Mouse (Mus musculus): ENCODE data around the gene Pgr. TPM values are rescaled to one million over a fixed set of nuclear protein-coding genes. Genes with fewer than 3 reads are reported as not detected.

The Pgr gene
- polyA plus RNA-seq, 1 experiment from 2014 or later, result 4.1 TPM

DNA sequence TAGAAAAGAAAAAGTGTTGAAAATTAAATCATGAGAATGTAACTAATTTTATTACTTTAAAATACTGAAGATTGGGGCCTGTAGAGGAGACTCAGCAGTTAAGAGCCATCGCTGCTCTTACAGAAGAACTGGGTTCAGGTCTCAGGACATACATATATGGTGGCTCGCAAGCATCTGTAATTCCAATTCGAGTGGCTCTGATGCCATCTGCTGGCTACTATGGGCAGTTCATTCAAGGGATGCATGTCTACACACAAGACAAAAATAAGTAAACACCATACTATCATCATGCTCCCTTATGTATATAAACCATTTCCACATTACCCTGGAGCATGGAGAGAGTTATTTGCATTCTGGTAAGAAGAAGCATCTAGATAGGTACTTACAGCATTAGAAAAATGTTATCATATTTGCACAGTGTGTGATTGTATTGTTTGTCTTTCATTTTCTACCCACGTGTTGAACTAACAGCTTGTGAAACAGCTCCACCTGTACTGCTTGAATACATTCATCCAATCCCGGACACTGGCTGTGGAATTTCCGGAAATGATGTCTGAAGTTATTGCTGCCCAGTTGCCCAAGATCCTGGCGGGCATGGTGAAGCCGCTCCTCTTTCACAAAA is 65.0 kb downstream of the Pgr start:
- H3K4me1 ChIP-seq, result no peaks in the 10 kb centered on the region
- no peak overlapping the region for H3K4me3 ChIP-seq (replicated peaks)
- no peaks in the 10 kb centered on the region for H3K27me3 ChIP-seq (replicated peaks)
- no peak overlapping the region for H3K4me2 ChIP-seq
- ATAC-seq (ENCODE audit: low FRiP score), result no peak
- 71% methylated on average over 8 of the region's 8 CpGs for WGBS
- no peaks in the 10 kb centered on the region for H3K36me3 ChIP-seq
- H3K9me3 ChIP-seq (replicated peaks), result no peaks in the 10 kb centered on the region
- H3K27ac ChIP-seq (replicated peaks), result no peak overlapping the region
- no peak overlapping the region for H3K9ac ChIP-seq (replicated peaks)

DNA sequence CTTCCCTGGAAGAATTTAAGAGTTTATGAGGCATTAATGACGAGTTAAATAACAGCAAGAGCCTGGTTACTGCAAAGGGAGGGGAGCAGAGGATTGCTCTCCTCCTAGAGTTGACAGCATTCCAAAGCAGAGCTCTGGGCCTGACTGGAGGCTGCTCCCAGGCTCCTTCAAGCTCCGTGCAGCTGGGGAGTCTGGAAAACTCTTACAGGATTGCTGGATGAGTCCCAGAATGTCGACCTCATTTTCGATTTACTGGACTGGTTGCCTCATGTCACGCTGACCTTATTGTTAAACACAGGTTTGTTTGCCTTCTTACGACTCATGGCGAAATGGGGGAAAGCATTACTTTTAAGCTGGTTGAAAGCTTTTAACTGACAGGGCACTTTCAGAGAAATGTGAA is 70.6 kb downstream of the Pgr start:
- Histone ChIP-seq H3K27ac (replicated peaks) (no peak overlapping the region), H3K27me3 (replicated peaks) (no peaks in the 10 kb centered on the region), H3K36me3 (no peaks in the 10 kb centered on the region), H3K9ac (replicated peaks) (no peak overlapping the region), H3K4me2 (no peak overlapping the region), H3K4me1 (no peaks in the 10 kb centered on the region), H3K9me3 (replicated peaks) (no peaks in the 10 kb centered on the region), H3K4me3 (replicated peaks) (no peak overlapping the region)
- ATAC-seq (ENCODE audit: low FRiP score), result no peak
- WGBS, result 50% methylated on average over 7 of the region's 7 CpGs

GRCm38 (mm10) chr9:8971491-8971890 is 71.9 kb downstream of the Pgr start, which contains the start of gene Gm16485:
Gene Gm16485, plus strand, starts transcription at chr9:8971791.
- H3K9ac ChIP-seq (replicated peaks), result no peak within 1 kb of the TSS
- WGBS, result 88% methylated on average over 2 of the region's 2 CpGs
- H3K36me3 ChIP-seq, result no peaks in the 10 kb centered on the region
- H3K27me3 ChIP-seq (replicated peaks), result no peaks in the 10 kb centered on the region
- ATAC-seq (ENCODE audit: low FRiP score), result no peak
- H3K4me2 ChIP-seq, result no peak within 1 kb of the TSS
- no peaks in the 10 kb centered on the region for H3K9me3 ChIP-seq (replicated peaks)
- no peak within 1 kb of the TSS for H3K27ac ChIP-seq (replicated peaks)
- H3K4me1 ChIP-seq, result no peaks in the 10 kb centered on the region
- no peak within 1 kb of the TSS for H3K4me3 ChIP-seq (replicated peaks)

DNA sequence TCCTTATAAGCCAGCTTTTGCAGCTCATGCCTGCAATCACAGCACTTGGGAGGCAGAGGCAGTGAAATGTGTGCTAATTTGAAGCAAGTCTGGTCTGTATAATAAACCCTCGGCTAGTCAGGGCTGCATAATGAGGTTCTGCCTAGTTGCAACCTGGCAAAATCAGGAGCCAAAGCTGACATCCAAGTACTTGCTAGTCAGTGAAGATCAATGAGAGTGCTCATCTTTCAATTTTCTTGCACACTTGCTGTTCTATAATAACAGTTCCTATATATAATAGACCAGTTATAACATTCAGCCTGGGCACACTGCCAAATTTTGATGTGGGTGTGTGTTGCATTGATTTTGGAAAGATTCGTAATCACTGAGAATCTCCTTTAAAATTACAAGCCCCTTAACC is 78.1 kb downstream of the Pgr start:
- no peaks in the 10 kb centered on the region for H3K36me3 ChIP-seq
- 55% methylated on average over 2 of the region's 2 CpGs for WGBS
- no peaks in the 10 kb centered on the region for H3K9me3 ChIP-seq (replicated peaks)
- no peaks in the 10 kb centered on the region for H3K27me3 ChIP-seq (replicated peaks)
- H3K27ac ChIP-seq (replicated peaks), result no peak overlapping the region
- no peak overlapping the region for H3K9ac ChIP-seq (replicated peaks)
- H3K4me1 ChIP-seq, result no peaks in the 10 kb centered on the region
- no peak overlapping the region for H3K4me2 ChIP-seq
- no peak overlapping the region for H3K4me3 ChIP-seq (replicated peaks)
- no peak for ATAC-seq (ENCODE audit: low FRiP score)

DNA sequence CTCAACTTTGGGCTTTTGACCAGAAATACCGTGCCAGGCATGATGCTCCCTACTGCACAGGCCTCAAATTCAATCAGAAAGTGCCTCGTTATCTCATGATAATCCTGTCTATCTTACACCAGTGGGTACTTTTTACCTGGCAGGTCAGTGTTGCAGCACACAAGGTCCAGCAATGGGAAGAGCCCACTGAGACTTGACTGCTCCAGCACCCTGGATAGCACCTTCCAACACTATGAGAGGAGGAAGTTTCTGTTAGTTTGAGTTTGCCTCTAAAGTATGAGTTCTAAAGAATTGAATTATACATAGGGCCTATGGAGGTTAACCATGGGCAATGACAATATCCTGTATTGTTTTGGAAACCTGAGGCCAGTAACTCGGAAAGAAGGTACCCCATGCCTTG is 82.7 kb downstream of the Pgr start:
- H3K4me2 ChIP-seq, result no peak overlapping the region
- H3K36me3 ChIP-seq, result no peaks in the 10 kb centered on the region
- WGBS, result 86% methylated on average over 3 of the region's 3 CpGs
- H3K9ac ChIP-seq (replicated peaks), result no peak overlapping the region
- H3K4me3 ChIP-seq (replicated peaks), result no peak overlapping the region
- no peaks in the 10 kb centered on the region for H3K27me3 ChIP-seq (replicated peaks)
- no peak for ATAC-seq (ENCODE audit: low FRiP score)
- no peaks in the 10 kb centered on the region for H3K4me1 ChIP-seq
- H3K9me3 ChIP-seq (replicated peaks), result no peaks in the 10 kb centered on the region
- no peak overlapping the region for H3K27ac ChIP-seq (replicated peaks)

DNA sequence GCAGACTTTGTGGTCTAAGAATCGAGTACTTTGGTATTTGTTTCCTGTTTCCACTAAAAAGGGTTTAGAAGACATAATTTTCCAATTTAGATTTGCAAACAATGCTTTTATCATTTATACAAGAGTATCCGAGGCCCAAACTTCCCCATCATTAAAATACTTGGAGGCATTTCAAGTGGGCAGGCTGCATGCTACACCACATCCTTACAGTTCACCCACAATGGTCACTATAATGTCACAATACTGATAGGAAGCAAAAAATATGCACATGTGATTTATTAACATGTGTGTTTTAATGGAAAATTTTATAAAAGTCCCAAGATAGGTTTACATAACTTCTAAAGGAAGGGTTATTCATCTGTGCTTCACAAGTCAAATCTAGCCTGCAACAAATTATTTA is 96.9 kb downstream of the Pgr start:
- no peak overlapping the region for H3K4me3 ChIP-seq (replicated peaks)
- no peaks in the 10 kb centered on the region for H3K36me3 ChIP-seq
- no peak overlapping the region for H3K27ac ChIP-seq (replicated peaks)
- ATAC-seq (ENCODE audit: low FRiP score), result no peak
- H3K27me3 ChIP-seq (replicated peaks), result no peaks in the 10 kb centered on the region
- no peak overlapping the region for H3K9ac ChIP-seq (replicated peaks)
- no peak overlapping the region for H3K4me2 ChIP-seq
- H3K9me3 ChIP-seq (replicated peaks), result no peaks in the 10 kb centered on the region
- 81% methylated on average over 2 of the region's 2 CpGs for WGBS
- H3K4me1 ChIP-seq, result no peaks in the 10 kb centered on the region

GRCm38 (mm10) chr9:9001170-9001569 is 101.5 kb downstream of the Pgr start:
- no peak overlapping the region for H3K4me2 ChIP-seq
- no peak for ATAC-seq (ENCODE audit: low FRiP score)

GRCm38 (mm10) chr9:9015108-9015507 is 115.5 kb downstream of the Pgr start:
- 96% methylated on average over 2 of the region's 2 CpGs for WGBS
- no peak overlapping the region for H3K9ac ChIP-seq (replicated peaks)
- no peaks in the 10 kb centered on the region for H3K27me3 ChIP-seq (replicated peaks)
- H3K4me1 ChIP-seq, result no peaks in the 10 kb centered on the region
- no peak overlapping the region for H3K27ac ChIP-seq (replicated peaks)
- H3K36me3 ChIP-seq, result no peaks in the 10 kb centered on the region
- no peak for ATAC-seq (ENCODE audit: low FRiP score)
- H3K4me2 ChIP-seq, result no peak overlapping the region
- H3K9me3 ChIP-seq (replicated peaks), result no peaks in the 10 kb centered on the region
- H3K4me3 ChIP-seq (replicated peaks), result no peak overlapping the region

More at GRCm38 (mm10) chr9:9001170-9001569, 101.5 kb downstream of the Pgr start:
- no peak overlapping the region for H3K27ac ChIP-seq (replicated peaks)
- no peaks in the 10 kb centered on the region for H3K9me3 ChIP-seq (replicated peaks)
- no peak overlapping the region for H3K9ac ChIP-seq (replicated peaks)
- H3K36me3 ChIP-seq, result 0 out of 2 replicates have a peak, but pooled peaks cover 3% of the 10 kb centered on the region
- H3K4me3 ChIP-seq (replicated peaks), result no peak overlapping the region
- H3K27me3 ChIP-seq (replicated peaks), result no peaks in the 10 kb centered on the region
- no peaks in the 10 kb centered on the region for H3K4me1 ChIP-seq

Other genes with a start within 250 kb of the Pgr start
- gene Gm16485, start 72.0 kb downstream of the Pgr start, polyA plus RNA-seq (2015; fragmentation: Nextera tagmentation; extraction: Ambion mirVana), result 0.57 and 0.73 TPM in 2 replicates